Mouse (Mus musculus): Measurements from ENCODE around the gene Arntl2.
"Not testable (repeated sequence)": the region's sequence is repeated elsewhere in the genome, so short reads cannot be mapped to it uniquely, and the experiment has no call there.

The Arntl2 gene

DNA sequence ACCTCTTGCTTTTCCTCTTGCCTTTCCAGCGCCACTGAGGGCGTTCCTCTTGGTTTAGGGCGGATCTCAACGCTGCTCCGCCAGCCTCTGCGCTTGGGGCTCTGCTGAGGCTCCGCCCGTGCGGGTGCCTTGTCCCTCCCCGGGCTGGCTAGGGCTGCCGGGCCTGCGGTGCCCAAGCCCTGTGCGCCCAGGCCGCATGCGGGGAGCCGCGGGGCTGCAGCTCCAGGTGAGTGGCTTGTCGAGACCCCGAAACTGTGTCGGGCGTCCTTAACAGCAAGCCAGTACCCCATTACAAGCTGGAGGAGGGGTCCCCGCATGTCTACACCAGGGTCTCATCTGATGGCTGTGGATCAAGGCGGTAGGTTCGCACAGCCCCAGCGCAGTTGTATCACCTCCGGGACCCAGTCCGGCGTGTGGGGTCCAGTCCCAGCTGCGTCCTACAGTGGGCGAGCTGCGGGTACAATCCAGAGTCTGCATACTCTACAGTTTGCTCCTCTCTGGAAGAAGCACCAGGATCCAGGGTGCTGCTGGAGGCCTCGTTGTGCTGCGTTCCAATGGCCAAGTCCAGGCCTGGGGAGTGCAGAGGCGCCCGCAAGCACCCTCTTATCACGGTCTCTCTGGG, at the start of gene Arntl2:
Gene Arntl2 (plus strand): TSS at position 132 of the 622 bp plus-strand sequence.
- peak in 1 of 2 experiments; percentile 17 for DNase-seq (ENCODE audit: low spot score in 2 of 2)

DNA sequence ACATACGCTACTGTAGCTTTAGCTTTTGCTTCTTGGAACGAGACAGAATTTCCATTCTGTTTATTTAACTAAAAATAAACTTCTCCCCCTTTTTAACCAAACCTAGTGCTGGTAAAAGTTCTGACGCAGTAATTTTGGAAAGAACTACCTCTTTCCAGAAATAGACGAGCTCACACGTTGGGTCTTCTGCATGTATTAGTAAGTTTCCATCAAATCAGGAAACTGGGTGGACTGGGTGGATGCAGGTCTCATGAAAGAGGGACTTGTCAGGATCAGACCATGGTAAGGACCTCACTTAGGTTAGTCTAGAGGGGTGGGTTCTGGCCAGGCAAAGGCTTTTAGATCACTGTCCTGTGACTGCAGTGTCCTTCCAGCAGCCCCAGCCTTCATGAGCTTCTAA, 49.3 kb upstream of the Arntl2 start:
- no peak for DNase-seq (ENCODE audit: low spot score in 2 of 2)

DNA sequence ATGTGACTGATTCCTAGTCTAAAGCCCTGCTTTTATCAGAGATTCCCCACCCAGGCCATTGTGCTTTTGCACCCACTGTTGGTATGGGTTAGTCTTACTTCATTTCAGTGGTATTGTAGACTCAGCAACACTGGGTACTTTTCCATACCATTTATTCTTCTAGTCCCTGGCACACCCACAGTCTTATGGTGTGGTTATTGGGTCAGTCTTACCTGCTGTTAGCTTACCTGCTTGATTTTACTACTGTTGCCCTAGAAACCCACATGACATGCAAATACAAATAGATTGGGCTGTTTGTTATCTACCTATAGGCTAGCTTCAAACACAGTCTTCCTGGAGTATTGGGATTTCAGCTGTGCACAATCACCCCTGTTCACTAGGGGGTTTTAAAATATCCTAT, 48.8 kb upstream of the Arntl2 start:
- DNase-seq (ENCODE audit: low spot score in 2 of 2): no peak

DNA sequence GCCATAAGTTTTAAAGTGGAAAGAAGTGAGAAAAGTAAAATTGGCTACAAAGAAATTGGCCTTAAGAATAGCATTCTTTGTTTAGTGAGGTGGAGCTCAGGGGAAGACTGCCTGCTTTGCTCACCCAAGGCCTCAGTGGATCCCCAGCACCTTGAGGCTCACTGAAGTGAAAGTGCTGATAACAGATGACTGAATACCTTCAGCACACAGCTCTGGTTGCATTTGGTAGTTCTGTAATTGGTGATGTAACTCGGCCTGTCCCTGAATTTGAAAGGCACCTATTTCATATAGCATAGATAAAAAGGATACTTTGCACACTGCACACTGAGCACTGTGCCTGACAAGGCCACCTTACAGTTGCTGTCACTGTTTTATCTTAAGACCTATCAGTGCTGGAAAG, 47.6 kb upstream of the Arntl2 start:
- DNase-seq (ENCODE audit: low spot score in 2 of 2): no peak

DNA sequence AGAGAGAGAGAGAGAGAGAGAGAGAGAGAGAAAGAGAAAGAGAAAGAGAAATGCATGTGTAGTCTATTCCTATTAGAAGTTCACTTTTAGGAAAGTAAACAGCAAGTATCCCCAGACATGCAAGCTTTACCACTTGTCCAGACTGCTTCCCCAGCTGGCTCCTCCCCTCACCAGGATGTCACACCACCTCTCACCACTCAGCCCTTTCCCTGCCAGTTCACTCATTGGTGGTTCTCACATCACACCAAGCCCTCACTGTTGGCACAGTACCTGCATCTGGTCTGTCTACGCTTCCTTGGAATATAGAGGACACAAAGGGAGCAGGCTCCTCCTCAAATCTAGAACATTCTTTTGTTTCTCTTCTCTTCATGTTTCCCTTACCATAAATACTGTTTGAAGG, 44.2 kb upstream of the Arntl2 start:
- DNase-seq (ENCODE audit: low spot score in 2 of 2): no peak

DNA sequence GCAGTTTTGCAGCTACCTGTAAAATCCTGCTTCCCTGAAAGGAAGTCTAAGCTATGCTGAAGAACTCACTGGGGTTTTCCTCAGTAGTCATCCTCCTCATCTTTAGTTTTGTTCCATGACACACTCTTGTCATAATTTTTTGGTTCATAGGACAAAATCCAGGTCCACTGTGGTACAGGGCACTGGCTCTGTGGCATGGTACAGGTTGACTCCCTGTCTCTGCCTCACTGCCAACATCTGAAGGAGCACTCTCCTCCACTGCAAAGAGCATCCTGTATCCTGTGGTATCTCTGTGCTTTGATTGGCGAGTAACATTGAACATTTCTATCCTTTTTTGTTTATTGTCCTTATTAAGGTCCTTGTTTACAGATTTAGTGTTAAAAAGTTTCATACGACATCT, 43.7 kb upstream of the Arntl2 start:
- no peak for DNase-seq (ENCODE audit: low spot score in 2 of 2)

DNA sequence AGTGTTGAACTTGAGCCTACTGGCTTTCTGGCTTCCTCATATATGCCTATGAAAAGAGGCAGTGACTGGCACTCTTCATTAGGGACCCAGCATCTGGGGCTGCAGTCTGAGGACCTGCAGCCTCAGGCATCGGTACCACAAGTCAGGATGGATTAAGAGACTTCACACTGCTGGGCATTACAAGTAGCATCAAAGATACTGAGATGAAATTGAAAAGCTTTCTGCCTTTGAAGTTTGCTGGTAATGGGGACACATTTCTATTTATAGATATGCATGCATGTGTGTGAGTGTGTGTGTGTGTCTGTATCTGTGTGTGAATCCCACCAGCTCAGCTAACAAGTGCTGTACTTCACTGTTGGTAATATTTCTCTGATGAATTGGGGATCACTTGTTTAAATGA, 43.2 kb upstream of the Arntl2 start:
- no peak for DNase-seq (ENCODE audit: low spot score in 2 of 2)

DNA sequence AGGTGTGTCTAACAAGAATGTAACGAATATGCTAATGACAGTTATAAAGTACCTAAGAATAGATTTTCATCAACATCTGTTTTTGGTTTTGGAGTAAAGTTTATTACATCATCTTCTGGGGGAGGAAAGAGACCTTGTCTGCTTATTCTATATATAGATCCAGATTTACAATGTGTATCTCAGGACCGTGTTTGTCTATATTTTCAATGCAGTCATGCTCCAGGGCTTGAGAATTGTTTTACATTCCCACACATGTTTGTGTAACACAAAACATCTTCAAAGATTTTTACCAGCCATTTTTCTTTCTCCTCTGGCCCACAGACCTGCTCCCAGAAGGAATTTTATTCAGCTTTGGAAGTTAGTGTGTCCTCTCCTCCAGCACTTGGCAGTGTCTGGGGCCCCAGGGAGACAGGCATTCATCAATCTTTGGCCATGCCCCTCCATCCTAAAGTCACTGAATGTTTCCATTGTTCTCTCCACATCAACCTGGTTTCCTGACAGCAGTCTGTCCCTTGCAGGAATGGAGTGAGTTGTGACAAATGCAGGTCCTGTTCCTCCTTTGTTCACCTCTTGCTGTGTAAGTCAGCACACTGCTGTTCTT, 42.2 kb upstream of the Arntl2 start:
- no peak for DNase-seq (ENCODE audit: low spot score in 2 of 2)

DNA sequence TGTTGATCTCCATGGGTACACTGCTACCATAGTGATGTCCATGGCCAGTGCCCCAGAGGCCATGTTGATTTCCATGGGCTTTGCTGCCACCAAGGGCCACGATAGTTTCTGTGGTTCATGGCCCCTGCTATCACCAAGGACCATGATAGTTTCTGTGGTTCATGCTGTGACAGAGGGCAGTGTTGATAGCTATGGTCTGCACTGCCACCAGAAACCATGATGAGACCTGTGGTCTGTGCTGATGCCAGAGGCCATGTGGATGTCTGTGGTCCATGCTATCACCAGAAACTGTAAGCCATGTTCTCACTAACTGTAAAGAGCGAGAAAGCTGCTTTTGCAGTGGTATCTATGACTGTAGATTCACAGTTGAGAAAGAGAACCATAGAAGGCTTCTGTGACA, 40.7 kb upstream of the Arntl2 start:
- DNase-seq (ENCODE audit: low spot score in 2 of 2): no peak

DNA sequence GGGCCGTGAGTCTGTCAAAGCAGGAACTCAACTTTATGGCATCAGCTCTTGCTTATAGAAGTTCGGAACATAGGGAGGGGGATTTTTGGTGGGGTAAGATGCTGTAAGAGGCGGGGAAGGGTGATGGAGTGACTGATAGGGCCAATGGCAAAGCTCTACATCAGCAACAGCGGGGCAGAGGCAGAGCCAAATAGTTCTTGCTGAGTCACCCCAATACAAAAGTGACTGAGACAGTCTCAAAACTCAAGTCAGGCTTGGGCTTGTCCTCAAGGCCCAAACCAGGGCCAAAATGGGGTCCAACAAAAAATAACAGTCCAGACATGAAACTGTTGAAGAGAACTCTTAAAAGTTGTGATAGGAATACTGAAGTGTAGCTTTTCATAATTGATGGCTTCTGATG, 40.2 kb upstream of the Arntl2 start:
- DNase-seq (ENCODE audit: low spot score in 2 of 2): no peak

DNA sequence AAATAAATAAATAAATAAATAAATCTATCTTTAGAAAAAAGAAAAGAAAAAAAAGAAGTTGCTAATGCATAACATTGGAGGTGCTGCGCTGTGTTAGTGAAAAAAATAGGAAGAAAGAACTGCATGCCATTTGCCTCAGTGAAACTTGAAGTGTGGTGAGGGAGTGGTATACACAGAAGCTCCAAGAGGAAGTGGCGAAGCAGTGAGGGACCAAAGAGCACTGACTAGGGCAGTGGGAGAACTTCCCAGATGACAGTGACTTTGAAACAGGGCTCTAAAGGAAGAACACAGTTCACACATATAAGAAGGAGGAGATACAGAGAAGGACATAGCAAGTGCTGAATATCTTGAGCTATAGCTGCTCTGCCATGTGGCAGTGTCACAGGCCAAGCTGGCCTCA, 36.8 kb upstream of the Arntl2 start:
- DNase-seq (ENCODE audit: low spot score in 2 of 2): no peak

DNA sequence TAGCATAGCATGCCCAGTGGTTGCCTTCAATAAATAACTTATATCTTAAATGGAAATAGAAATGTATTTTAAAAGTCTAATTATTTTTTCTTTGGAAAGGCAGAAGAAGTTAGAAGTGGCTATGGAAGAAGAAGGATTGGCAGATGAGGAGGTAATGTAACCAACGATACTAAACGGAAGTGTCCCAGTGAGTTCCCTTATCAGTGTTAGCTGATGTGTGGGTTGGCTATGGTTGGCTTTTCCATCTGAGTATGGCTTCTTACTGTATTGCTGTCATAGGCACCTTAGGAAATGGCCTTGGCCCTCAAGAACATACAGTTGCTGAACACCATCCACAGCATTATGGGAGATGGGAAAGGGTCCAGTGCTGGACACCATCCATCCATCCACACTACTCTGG, 35.8 kb upstream of the Arntl2 start:
- DNase-seq (ENCODE audit: low spot score in 2 of 2): no peak

DNA sequence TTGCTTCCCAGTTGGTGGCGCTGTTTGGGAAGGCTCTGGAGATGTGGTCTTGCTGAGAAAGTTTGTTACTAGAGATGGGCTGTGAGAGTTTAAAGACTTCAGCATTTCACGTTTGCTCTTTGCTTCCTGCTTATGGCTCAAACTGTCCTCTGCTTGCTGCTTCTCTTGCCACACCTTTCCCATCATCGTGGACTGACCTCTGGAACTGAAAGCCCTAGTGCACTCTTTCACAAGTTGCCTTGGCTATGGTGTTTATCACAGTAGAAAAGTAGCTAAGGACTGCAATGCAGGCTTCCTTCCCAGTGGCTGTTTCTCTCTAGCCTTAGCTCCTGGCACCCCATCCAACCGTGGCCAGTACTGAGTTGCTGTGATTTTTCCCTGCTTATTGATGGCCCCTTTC, 35.1 kb upstream of the Arntl2 start:
- DNase-seq (ENCODE audit: low spot score in 2 of 2): no peak

DNA sequence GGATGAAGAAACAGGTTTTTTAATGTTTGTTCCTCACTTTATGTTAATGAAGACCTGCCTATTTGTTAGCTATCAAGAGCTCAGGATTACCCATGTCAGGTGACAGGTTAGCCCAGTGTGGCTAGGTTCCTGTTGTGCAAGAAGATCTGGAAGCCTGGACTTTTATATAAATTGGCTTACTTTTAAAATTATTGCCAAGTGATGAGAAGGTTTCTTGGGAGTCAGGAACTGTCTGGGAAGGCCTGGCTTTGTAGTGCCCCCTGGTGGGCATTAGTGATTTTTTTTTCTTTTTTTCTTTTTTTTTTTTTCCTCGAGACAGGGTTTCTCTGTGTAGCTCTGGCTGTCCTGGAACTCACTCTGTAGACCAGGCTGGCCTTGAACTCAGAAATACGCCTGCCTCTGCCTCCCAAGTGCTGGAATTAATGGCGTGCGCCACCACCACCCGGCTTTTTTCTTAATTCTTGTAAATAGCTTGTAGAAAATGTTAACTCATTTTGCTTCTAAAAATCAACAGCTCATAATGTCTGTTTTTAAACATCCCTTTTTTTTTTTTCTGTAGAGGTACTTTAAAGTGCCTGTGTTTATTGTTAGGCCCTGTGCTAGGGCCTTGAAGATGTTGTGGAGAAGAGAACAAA, 33.5 kb upstream of the Arntl2 start:
- DNase-seq (ENCODE audit: low spot score in 2 of 2): no peak

DNA sequence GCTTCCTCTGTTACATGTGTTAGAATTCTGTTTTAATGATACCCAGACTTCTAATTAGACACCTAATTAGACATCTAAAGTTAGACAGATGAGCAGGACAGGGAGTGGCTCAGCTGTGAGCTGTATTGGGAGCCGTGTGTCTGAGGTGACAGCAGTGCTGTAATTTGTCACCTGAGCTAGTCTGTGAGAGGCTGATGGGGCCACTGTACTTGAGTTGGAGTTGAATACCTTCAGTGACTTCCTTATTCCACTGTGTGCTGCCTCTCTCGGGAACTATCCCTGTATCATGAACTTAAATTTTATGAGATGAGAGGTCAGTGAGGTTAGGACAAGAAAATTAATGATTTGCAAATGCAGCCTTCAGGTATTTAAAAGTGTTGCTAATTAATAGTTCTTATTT, 31.3 kb upstream of the Arntl2 start:
- no peak for DNase-seq (ENCODE audit: low spot score in 2 of 2)

DNA sequence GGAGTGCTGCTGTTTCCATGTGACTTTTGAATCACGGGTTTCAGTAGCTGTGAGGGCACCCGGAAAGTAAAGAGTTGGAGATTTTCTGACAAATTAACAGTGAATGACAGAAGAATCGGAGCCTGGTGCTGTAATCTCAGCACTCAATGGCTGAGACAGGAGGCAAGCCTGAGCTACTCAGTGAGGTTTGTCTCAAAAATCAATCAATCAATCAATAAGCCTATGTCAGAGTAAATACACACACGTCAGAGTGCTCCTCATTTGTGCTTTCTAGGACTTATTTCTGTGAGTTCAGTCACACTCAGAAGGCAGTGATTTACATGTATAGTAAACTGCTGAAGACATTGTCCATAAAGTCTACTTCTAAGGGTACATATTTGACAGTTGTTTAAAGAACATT, 30.6 kb upstream of the Arntl2 start:
- DNase-seq (ENCODE audit: low spot score in 2 of 2): no peak

DNA sequence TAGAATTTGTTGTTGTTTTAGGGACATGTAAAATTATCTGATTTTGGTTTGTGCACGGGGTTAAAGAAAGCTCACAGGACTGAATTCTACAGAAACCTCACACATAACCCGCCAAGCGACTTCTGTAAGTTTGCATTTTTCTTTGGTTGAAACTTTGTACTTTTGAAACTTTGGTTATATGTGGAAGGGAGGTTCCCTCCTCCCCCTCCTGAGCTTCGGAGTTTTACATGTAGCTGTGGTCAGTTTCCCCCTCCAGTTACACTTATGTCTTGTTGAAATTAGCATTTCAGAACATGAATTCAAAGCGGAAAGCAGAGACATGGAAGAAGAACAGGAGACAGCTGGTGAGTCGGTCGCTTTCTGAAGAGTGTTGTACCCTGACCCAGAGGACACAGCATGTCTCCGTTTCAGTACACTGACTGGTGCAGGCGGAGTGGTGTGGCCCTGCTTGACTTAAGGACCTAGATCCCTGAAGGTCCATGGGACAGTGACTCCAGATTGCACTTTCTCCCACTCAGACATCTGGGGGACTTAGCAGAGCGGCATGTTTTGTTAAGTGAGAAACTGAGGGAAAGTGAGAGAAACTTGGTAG, 26.9 kb upstream of the Arntl2 start:
- no peak for DNase-seq (ENCODE audit: low spot score in 2 of 2)

DNA sequence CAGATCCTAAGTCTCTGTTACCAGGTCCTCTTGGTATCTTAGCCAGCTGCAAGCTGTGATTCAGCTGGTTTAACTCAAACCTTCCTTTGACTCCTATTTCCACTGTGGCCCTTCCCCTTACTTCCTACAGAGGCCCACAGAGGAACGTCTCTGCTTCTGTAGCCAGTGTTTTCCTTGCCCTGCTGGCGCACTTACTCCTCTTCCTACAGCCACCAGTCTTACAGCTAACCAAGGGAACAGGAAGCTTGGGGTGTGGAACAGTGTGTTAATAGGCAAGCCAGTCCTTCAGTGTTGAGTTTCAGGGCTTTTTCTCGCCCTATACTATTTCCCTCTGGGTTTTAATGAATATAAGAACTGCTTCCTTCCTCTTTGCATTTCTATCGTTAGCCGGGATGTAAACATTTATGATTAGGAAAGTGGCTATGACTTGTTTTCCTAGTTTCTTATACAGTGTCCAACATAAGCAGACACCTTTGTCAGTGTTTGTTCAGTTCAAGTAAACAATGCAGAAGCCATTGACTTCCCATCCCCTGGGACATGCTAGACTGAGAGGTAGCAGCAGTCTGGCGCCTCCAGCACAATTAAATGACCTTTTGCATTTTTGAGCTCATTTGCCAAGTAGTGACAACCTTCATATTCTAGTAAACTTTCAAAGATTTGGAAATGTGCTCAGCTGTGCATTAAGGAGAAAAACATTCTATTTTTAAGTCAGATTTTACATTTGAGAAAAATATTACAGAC, 25.7 kb upstream of the Arntl2 start:
- DNase-seq (ENCODE audit: low spot score in 2 of 2): no peak

DNA sequence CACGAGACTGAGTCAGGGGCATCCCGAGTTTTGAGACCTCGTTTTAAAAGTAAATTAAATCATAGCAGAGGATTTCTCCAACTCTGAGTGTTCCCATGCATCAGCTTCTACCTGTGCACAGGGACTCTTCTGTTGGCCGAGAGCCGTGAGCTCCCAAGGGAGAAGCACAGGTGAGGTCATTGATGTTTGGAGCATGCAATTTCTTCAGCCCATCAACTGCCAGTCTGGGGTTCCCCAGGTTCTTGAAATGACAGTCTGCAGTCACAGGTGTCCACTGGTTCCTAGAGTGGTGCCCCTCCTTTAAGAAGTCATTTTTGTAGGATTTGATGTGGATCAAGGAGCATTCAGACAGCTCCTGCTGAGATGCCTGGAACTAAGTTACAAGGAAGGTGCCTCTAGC, 25.0 kb upstream of the Arntl2 start:
- no peak for DNase-seq (ENCODE audit: low spot score in 2 of 2)

DNA sequence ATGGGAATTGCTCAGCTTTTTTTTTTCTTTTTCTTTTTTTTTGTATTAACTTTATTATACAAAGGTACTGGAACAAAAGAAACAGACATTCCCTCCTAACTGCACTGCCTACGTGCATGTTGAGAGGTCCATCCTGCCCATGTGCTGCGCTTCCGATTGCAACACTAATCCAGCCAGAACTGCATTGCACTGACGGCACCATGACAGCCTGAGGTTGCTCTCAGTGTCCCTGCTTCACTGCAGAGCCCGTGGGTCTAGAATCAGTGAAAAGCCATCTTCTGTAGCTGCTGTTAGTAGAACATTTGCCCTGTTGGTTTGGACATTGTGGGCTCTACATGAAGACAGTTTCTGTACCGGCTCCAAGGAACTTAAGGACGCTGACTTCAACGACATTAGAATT, 20.0 kb upstream of the Arntl2 start:
- DNase-seq (ENCODE audit: low spot score in 2 of 2): not testable (repeated sequence)

DNA sequence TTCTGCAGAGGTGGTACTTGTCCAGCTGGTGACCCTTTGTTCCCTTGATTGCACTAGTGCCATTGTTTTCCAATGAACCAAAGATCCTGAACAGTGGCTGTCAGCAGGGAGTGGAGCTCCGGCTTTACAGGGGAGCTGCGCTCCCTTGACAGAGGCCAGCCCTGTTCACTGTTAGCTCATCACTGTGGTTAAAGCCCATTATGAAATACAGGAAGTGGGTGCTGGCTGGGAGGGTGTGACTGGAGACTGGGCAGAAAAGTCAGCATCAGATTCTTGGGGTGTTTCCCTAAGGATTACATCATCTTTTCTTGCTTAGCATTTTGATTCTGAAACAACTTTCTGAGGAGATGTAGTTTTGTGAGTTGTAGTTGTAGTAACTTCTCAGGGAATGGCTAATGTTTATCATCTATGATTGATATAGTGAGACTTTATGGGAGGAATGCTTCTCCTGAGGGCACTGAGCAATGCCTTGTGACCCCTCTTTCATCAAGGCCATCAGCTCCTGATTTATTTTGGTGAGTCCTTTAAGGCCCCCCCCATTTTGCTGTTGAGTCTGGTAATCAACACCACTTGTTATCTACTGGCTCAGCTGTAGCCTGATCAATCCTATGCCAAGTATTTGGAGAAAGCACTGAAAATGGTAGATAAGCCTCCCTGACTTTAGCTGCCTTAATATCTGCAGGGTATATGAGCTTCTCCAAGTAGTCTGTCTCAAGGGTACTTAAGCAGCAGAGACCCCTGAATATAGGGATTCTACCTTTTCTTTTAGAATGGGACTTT, 19.1 kb upstream of the Arntl2 start:
- no peak for DNase-seq (ENCODE audit: low spot score in 2 of 2)

DNA sequence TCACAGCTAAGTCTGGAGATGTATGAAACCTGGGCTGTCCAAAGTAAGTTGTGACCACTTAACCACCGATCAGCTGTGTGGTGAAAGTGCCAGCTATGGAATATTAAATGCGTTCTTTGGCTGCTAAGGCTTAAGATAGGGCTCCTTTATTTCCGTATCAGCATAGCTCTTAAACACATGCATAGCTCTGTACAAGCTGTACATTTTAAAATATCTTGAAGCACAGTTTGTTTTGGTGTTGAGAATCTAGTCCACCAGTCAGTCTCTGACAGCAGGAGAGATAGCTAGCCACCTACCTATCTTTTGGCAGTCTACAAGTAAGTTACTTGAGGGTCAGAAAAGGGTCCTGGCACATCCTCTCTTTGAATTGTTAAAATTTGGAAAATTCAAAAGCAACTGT, 17.8 kb upstream of the Arntl2 start:
- DNase-seq (ENCODE audit: low spot score in 2 of 2): no peak
